Mouse (Mus musculus): ENCODE results near the gene Fam162b. TPM values are rescaled to one million over a fixed set of nuclear protein-coding genes. Genes with fewer than 3 reads are reported as not detected.

The Fam162b gene
- polyA plus RNA-seq, 1 experiment from 2014 or later, result 12.4 TPM

- 0 out of 2 replicates have a peak, but pooled peaks cover 2% of the 10 kb centered on the region for H3K4me1 ChIP-seq (replicated peaks)
- H3K27me3 ChIP-seq (replicated peaks), result no peaks in the 10 kb centered on the region
- H3K9me3 ChIP-seq, result no peaks in the 10 kb centered on the region
- H3K27ac ChIP-seq, result no peak overlapping the region
- H3K4me2 ChIP-seq (replicated peaks), result peak overlapping the region; percentile 15; the same call in 1 of the 2 replicates
- WGBS, result 44% methylated on average over 10 of the region's 10 CpGs
- H3K9ac ChIP-seq, result no peak overlapping the region
- H3K4me3 ChIP-seq (replicated peaks), result no peak overlapping the region
- ATAC-seq, result peak; percentile 55; the same call in 1 of the 2 replicates
- no peaks in the 10 kb centered on the region for H3K36me3 ChIP-seq
Observed at GRCm38 (mm10) chr10:51595001-51595931, 4.9 kb upstream of the Fam162b start.

DNA sequence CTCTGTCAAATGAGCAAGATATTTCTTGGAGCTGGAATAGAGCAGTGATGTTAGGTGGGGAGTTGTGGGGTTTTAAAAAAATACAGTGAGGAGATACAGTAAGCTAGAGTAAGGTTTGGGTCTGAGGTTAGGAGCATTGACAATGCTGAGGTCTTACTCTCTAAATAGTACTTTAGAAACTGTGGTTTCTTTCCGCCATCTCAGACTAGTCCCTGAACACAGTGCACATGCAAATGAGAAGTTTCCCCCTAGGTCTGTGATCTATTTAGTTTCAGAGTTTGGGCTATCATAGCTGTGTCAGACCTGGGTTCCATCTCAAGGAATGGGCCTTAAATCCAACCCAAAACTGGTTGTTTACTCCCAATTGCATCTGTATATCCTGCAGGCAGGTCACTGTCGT, 1.3 kb upstream of the Fam162b start:
- WGBS, result 80% methylated on average over 2 of the region's 2 CpGs
- Histone ChIP-seq H3K4me1 (replicated peaks) (0 out of 2 replicates have a peak, but pooled peaks cover 6% of the 10 kb centered on the region), H3K27me3 (replicated peaks) (no peaks in the 10 kb centered on the region), H3K9me3 (no peaks in the 10 kb centered on the region), H3K4me3 (replicated peaks) (no peak overlapping the region), H3K9ac (no peak overlapping the region), H3K27ac (no peak overlapping the region), H3K36me3 (no peaks in the 10 kb centered on the region), H3K4me2 (replicated peaks) (no peak overlapping the region)
- no peak for ATAC-seq

DNA sequence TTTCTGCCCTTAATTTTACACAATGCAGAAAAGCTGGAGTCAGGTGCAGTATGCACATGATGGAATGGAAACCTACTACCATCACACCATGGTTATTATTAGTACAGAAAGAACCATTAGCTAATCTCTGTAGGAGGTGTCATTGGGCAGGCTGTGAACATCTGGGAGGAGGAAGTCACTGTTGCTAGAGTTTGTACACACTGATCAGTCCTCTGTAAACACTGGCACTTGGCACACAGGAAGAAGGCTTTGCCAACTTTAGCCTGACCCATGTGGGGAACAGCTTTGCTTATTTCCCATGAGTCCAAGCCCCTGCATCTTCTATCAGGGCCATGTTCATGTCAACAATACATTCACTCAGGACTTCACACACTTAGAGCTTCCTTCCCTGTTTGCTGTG, 5.4 kb downstream of the Fam162b start:
- H3K9me3 ChIP-seq, result no peaks in the 10 kb centered on the region
- H3K4me3 ChIP-seq (replicated peaks), result no peak overlapping the region
- H3K4me2 ChIP-seq (replicated peaks), result no peak overlapping the region
- no peak overlapping the region for H3K9ac ChIP-seq
- ATAC-seq, result no peak
- no peak overlapping the region for H3K27ac ChIP-seq
- no peaks in the 10 kb centered on the region for H3K36me3 ChIP-seq
- no peaks in the 10 kb centered on the region for H3K27me3 ChIP-seq (replicated peaks)
- 0 out of 2 replicates have a peak, but pooled peaks cover 2% of the 10 kb centered on the region for H3K4me1 ChIP-seq (replicated peaks)

DNA sequence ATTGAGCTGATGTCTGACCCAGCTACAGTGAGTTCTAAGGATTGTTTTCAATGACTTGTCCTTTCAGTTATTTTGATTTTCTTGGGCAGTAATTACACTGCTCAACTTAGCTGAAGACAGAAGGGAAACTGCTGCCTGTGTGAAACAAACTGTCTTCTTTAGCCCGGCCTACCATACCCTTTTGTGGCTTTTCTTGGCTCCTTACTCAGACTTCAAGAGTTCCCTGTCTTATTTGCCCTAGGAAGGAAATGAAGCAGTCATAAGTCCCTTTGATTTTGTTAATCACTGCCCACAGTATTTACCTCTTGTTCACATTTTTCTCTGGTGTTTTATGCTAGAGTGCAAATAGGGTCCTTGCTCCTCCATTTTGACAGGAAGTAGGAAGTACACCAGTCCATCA, 5.9 kb downstream of the Fam162b start:
- no peaks in the 10 kb centered on the region for H3K4me1 ChIP-seq (replicated peaks)
- no peak for ATAC-seq
- no peak overlapping the region for H3K9ac ChIP-seq
- no peaks in the 10 kb centered on the region for H3K9me3 ChIP-seq
- H3K4me2 ChIP-seq (replicated peaks), result no peak overlapping the region
- H3K4me3 ChIP-seq (replicated peaks), result no peak overlapping the region
- no peaks in the 10 kb centered on the region for H3K36me3 ChIP-seq
- 69% methylated on average over 1 of the region's 1 CpGs for WGBS
- H3K27ac ChIP-seq, result no peak overlapping the region
- no peaks in the 10 kb centered on the region for H3K27me3 ChIP-seq (replicated peaks)

- no peak overlapping the region for H3K9ac ChIP-seq
- H3K27me3 ChIP-seq (replicated peaks), result no peaks in the 10 kb centered on the region
- no peak overlapping the region for H3K27ac ChIP-seq
- H3K4me3 ChIP-seq (replicated peaks), result no peak overlapping the region
- H3K4me1 ChIP-seq (replicated peaks), result no peaks in the 10 kb centered on the region
- ATAC-seq, result peak; percentile 91
- H3K4me2 ChIP-seq (replicated peaks), result no peak overlapping the region
- no peaks in the 10 kb centered on the region for H3K9me3 ChIP-seq
- H3K36me3 ChIP-seq, result no peaks in the 10 kb centered on the region
- WGBS, result 57% methylated on average over 9 of the region's 9 CpGs
Observed at GRCm38 (mm10) chr10:51571225-51571996, 18.9 kb downstream of the Fam162b start.

- Histone ChIP-seq H3K4me1 (replicated peaks) (no peaks in the 10 kb centered on the region), H3K27me3 (replicated peaks) (no peaks in the 10 kb centered on the region), H3K4me3 (replicated peaks) (no peak overlapping the region), H3K9ac (no peak overlapping the region), H3K36me3 (no peaks in the 10 kb centered on the region), H3K27ac (no peak overlapping the region), H3K4me2 (replicated peaks) (no peak overlapping the region), H3K9me3 (no peaks in the 10 kb centered on the region)
- WGBS, result 68% methylated on average over 1 of the region's 1 CpGs
- no peak for ATAC-seq
Observed at GRCm38 (mm10) chr10:51556005-51556404, 34.3 kb downstream of the Fam162b start.

DNA sequence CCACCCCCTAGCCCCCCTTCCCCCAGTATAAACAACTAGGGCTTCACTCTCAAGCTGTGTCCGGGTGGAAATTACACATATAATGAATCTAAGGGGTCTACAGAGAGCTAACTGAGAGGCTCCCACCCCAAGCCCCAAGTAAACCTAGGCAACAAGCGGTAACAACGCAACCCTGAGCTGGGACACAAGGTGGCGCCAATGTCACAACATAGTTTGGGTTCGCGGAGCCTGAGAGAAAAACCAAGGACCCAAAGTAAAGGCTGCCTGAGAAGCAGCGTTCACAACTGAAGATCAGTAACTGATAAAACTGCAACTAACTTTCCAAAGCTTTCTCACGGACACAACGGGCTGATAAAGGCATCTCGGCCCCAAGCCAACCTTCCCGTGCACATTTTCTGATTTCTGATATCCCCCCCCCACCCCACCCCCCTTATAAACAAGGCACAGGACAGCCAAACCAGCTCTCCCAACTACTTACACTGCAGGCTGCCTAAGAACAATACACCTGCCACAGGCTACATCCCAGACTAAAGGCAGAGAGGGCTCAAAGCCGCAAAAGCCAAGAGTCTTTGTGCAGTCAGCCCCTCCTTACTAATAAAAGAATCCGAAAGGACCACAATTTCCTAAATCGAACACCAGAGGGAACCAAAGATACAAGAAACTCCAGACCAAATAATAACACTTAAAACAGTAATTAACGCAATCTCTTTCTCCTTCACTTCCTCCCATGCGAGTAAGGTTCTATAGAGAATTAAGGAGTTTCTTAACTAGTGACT, 36.8 kb downstream of the Fam162b start:
- 0% methylated on average over 16 of the region's 16 CpGs for WGBS
- peak overlapping the region; percentile 79 for H3K4me2 ChIP-seq (replicated peaks)
- H3K9ac ChIP-seq, result peak overlapping the region; percentile 34; the same call in 1 of the 2 replicates
- no peaks in the 10 kb centered on the region for H3K9me3 ChIP-seq
- no peaks in the 10 kb centered on the region for H3K4me1 ChIP-seq (replicated peaks)
- no peaks in the 10 kb centered on the region for H3K36me3 ChIP-seq
- H3K27ac ChIP-seq, result no peak overlapping the region
- H3K27me3 ChIP-seq (replicated peaks), result no peaks in the 10 kb centered on the region
- H3K4me3 ChIP-seq (replicated peaks), result peak overlapping the region; percentile 36
- peak; percentile 97 for ATAC-seq

Other genes starting within 250 kb of the Fam162b start
- gene Gm49339, start 109.9 kb downstream of the Fam162b start, polyA plus RNA-seq (2015; fragmentation: Nextera tagmentation; extraction: Ambion mirVana), result not detected in 2 replicates
- gene Lilr4b, start 109.9 kb downstream of the Fam162b start, polyA plus RNA-seq (2015; fragmentation: Nextera tagmentation; extraction: Ambion mirVana), result 0.61 and 0.80 TPM in 2 replicates
- gene Lilrb4a, start 99.6 kb downstream of the Fam162b start, polyA plus RNA-seq (2015; fragmentation: Nextera tagmentation; extraction: Ambion mirVana), result 2.8 TPM in 2 replicates
- gene Gprc6a, start 40.9 kb upstream of the Fam162b start, polyA plus RNA-seq (2015; fragmentation: Nextera tagmentation; extraction: Ambion mirVana), result not detected in 2 replicates
- 2.0 and 2.2 TPM in 2 replicates for gene Rfx6, start 87.2 kb upstream of the Fam162b start, polyA plus RNA-seq (2015; fragmentation: Nextera tagmentation; extraction: Ambion mirVana)

All from intestine, embryonic 15.5 days (tissue).